ENCODE assay signal across 24 mouse cellular contexts in the genomic region with DNA sequence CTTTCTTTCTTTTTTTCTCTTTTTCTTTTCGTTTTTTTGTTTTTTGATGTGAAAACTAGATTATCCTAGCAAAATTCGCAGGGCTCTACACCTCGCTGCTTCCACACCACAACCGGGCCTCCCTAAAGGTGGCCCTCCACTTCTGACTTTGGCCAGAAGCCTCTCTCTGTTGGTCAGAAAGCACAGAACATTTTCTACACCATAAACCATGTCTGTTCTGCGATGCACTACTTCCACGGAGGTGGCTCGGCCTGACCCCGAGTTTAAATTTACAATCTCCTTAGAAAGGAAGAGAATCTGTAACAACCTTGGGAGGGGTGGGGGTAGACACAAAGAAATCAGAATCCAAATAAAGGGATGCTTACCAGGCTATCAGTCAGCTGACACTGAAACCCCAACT.
DNase-seq lines count a peak whose midpoint lies in the region; ATAC-seq and TF ChIP-seq lines count a peak whose summit lies in the region.
"Had no signal": no experiment of that assay in that cellular context is flagged by ENCODE, and none has a peak within 500 bp of the region (broad histone marks: within the 10 kb centered on the region; RNA-seq: fewer than 3 reads in every experiment).

No protein-coding gene starts in this region.

- H3K27ac ChIP-seq in heart, adult 2 months = peak overlapping the region; percentile 78
- peak overlapping the region; percentile 38 for H3K27ac ChIP-seq in heart, embryonic 16.5 days (ENCODE audit: low read length)
- peak overlapping the region; percentile 26; the same call in 1 of the 2 replicates for H3K27ac ChIP-seq in kidney, embryonic 16.5 days (ENCODE audit: low read length)
- peak overlapping the region; percentile 40; the same call in 1 of the 2 replicates for H3K27ac ChIP-seq in CH12.LX (ENCODE audit: insufficient read depth, low read depth)
- H3K27ac ChIP-seq: embryonic facial prominence, embryonic 10.5 days; forebrain, embryonic 12.5 days; intestine, embryonic 15.5 days; limb, embryonic 10.5 days; liver, embryonic 13.5 days; midbrain, embryonic 12.5 days had no signal

- ATAC-seq in heart, embryonic 16.5 days (replicated peaks; ENCODE audit: extremely low read depth, insufficient read depth, low FRiP score) = no peak
- ATAC-seq in kidney, embryonic 16.5 days (ENCODE audit: low FRiP score, low TSS enrichment) = peak; percentile 59
- ATAC-seq: CD4-positive, CD25-positive, alpha-beta regulatory T cell, adult 4 months; hindbrain, embryonic 16.5 days; intestine, embryonic 15.5 days had no signal

- H3K27me3 ChIP-seq in heart, adult 2 months (ENCODE audit: control insufficient read depth, insufficient read depth, low read length) = no peaks in the 10 kb centered on the region
- no peaks in the 10 kb centered on the region for H3K27me3 ChIP-seq in heart, embryonic 16.5 days (ENCODE audit: control insufficient read depth, insufficient read depth, low read length)
- no peaks in the 10 kb centered on the region for H3K27me3 ChIP-seq in kidney, embryonic 16.5 days (ENCODE audit: insufficient read depth, low read length)
- no peaks in the 10 kb centered on the region for H3K27me3 ChIP-seq in CH12.LX (replicated peaks)
- H3K27me3 ChIP-seq: embryonic facial prominence, embryonic 15.5 days; forebrain, embryonic 12.5 days; intestine, embryonic 15.5 days; limb, embryonic 15.5 days; liver, embryonic 13.5 days; megakaryocyte, embryonic 14.5 days; midbrain, embryonic 12.5 days had no signal

- 78% methylated on average over 8 of the region's 8 CpGs for WGBS in heart, adult 2 months
- 75% methylated on average over 8 of the region's 8 CpGs for whole genome bisulfite sequencing in heart, embryonic 16.5 days
- WGBS in kidney, embryonic 16.5 days = 21% methylated on average over 8 of the region's 8 CpGs

- H3K9me3 ChIP-seq in heart, embryonic 16.5 days (replicated peaks; ENCODE audit: control insufficient read depth, low read length) = no peaks in the 10 kb centered on the region
- H3K9me3 ChIP-seq in kidney, embryonic 16.5 days (ENCODE audit: low read length) = no peaks in the 10 kb centered on the region
- no peaks in the 10 kb centered on the region for H3K9me3 ChIP-seq in CH12.LX (replicated peaks; ENCODE audit: low read length)
- H3K9me3 ChIP-seq: embryonic facial prominence, embryonic 10.5 days; embryonic facial prominence, embryonic 15.5 days; forebrain, embryonic 12.5 days; intestine, embryonic 15.5 days; limb, embryonic 10.5 days; limb, embryonic 15.5 days; liver, embryonic 13.5 days; megakaryocyte, embryonic 14.5 days; midbrain, embryonic 12.5 days had no signal

- no peak for TF ChIP-seq RAD21 in CH12.LX (IDR thresholded peaks at IDR 0.05; ENCODE audit: low read depth, low read length)

- dilution Hi-C loops in CH12.LX (cut with MboI; ENCODE audit: extremely low pct_ligation_motif_present, extremely low pct_unique_long_range_greater_than_20kb, low sequenced_read_pairs) = no loop called here

- peaks cover 5% of the 10 kb centered on the region for H3K79me2 ChIP-seq in heart, adult 2 months (replicated peaks; ENCODE audit: control insufficient read depth, insufficient read depth, low read length)
- H3K79me2 ChIP-seq in CH12.LX (replicated peaks; ENCODE audit: control insufficient read depth, extremely low read depth, insufficient read depth, poor library complexity, severe bottlenecking) = peaks cover 64% of the 10 kb centered on the region

- peaks cover 37% of the 10 kb centered on the region for H3K4me1 ChIP-seq in heart, adult 2 months (ENCODE audit: control insufficient read depth, insufficient read depth, low read length)
- peaks cover 52% of the 10 kb centered on the region for H3K4me1 ChIP-seq in heart, embryonic 16.5 days (ENCODE audit: control insufficient read depth, insufficient read depth, low read length)
- H3K4me1 ChIP-seq in kidney, embryonic 16.5 days (ENCODE audit: insufficient read depth, low read length) = peaks cover 62% of the 10 kb centered on the region
- peaks cover 21 to 75% of the 10 kb centered on the region in 2 experiments for H3K4me1 ChIP-seq in CH12.LX (ENCODE audit: control insufficient read depth in 1 of 2, insufficient read depth in 2 of 2)

- peaks cover 36% of the 10 kb centered on the region for H3K36me3 ChIP-seq in heart, adult 2 months (ENCODE audit: control insufficient read depth, insufficient read depth, low read length)
- no peaks in the 10 kb centered on the region for H3K36me3 ChIP-seq in heart, embryonic 16.5 days (ENCODE audit: control insufficient read depth, insufficient read depth)
- H3K36me3 ChIP-seq in kidney, embryonic 16.5 days (ENCODE audit: insufficient read depth, low read length) = no peaks in the 10 kb centered on the region
- no peaks in the 10 kb centered on the region for H3K36me3 ChIP-seq in CH12.LX (replicated peaks in 1 of 2; ENCODE audit: control insufficient read depth in 1 of 2, insufficient read depth in 1 of 2, low read length in 1 of 2)
- H3K36me3 ChIP-seq: embryonic facial prominence, embryonic 10.5 days; embryonic facial prominence, embryonic 15.5 days; forebrain, embryonic 12.5 days; intestine, embryonic 15.5 days; limb, embryonic 10.5 days; limb, embryonic 15.5 days; liver, embryonic 13.5 days; midbrain, embryonic 12.5 days had no signal

- TF ChIP-seq POLR2A in heart, adult 2 months (IDR thresholded peaks at IDR 0.05; ENCODE audit: insufficient read depth, low read depth, low read length) = no peak
- no peak for TF ChIP-seq POLR2A in CH12.LX (IDR thresholded peaks at IDR 0.05; ENCODE audit: low read depth, low read length)

- no peak overlapping the region for H3K4me2 ChIP-seq in heart, embryonic 16.5 days (ENCODE audit: low read depth, low read length)
- 0 out of 2 replicates have a peak overlapping the region, but pooled peaks have one; percentile 5 for H3K4me2 ChIP-seq in kidney, embryonic 16.5 days (replicated peaks; ENCODE audit: low read depth, low read length)
- peak overlapping the region; percentile 60 for H3K4me2 ChIP-seq in CH12.LX (ENCODE audit: insufficient read depth, low read depth, poor library complexity, severe bottlenecking)
- H3K4me2 ChIP-seq: embryonic facial prominence, embryonic 15.5 days; forebrain, embryonic 12.5 days; intestine, embryonic 15.5 days; limb, embryonic 15.5 days; liver, embryonic 13.5 days; midbrain, embryonic 12.5 days had no signal

- in situ Hi-C loops in CH12.LX (cut with MboI; ENCODE audit: low pct_ligation_motif_present, low pct_unique_long_range_greater_than_20kb, low sequenced_read_pairs) = no loop called here

- H3K9ac ChIP-seq in heart, adult 2 months (ENCODE audit: low read depth, low read length) = no peak overlapping the region
- no peak overlapping the region for H3K9ac ChIP-seq in heart, embryonic 16.5 days (ENCODE audit: low read length)
- H3K9ac ChIP-seq in kidney, embryonic 16.5 days (replicated peaks; ENCODE audit: low read length) = no peak overlapping the region
- H3K9ac ChIP-seq in CH12.LX (ENCODE audit: insufficient read depth, low read depth) = peak overlapping the region; percentile 80
- H3K9ac ChIP-seq: embryonic facial prominence, embryonic 15.5 days; forebrain, embryonic 12.5 days; forebrain, postnatal 0 days; intestine, embryonic 15.5 days; limb, embryonic 15.5 days; liver, embryonic 13.5 days; midbrain, embryonic 12.5 days had no signal

- no peak for TF ChIP-seq EP300 in heart, adult 2 months (IDR thresholded peaks at IDR 0.05; ENCODE audit: insufficient read depth, low read depth, low read length)
- TF ChIP-seq EP300 in CH12.LX (IDR thresholded peaks at IDR 0.05; ENCODE audit: low read length) = no peak

- no peak for TF ChIP-seq CTCF in heart, adult 2 months (IDR thresholded peaks at IDR 0.05)
- TF ChIP-seq CTCF in CH12.LX (conservative IDR thresholded peaks at IDR 0.05 in 1 of 2, IDR thresholded peaks at IDR 0.05 in 1 of 2; ENCODE audit: low read depth in 2 of 2, low read length in 2 of 2) = no peak

- intact Hi-C loops in heart, adult 2 months (cut with DNase I) = loop anchor here (1.0 kb wide), 1 partner anchor 19 kb away; no protein-coding TSS in a partner anchor

- no peak for DNase-seq in heart, adult 2 months
- no peak for DNase-seq in heart, adult 18-20 months
- no peak for DNase-seq in heart, adult 9 months (ENCODE audit: low spot score in 2 of 2)
- no peak for DNase-seq in kidney, adult 11 months
- no peak for DNase-seq in CH12.LX (ENCODE audit: extremely low read depth)
- DNase-seq in B cell, adult 2 months = no peak
- DNase-seq: cerebellum, adult 18-20 months; kidney, postnatal 14 days; liver, embryonic 13.5 days; right cerebral cortex, postnatal 14 days; thymus, postnatal 4 days had no signal

- no peak overlapping the region for H3K4me3 ChIP-seq in heart, adult 2 months
- H3K4me3 ChIP-seq in heart, embryonic 16.5 days (ENCODE audit: low read length) = no peak overlapping the region
- H3K4me3 ChIP-seq in kidney, embryonic 16.5 days (ENCODE audit: low read length) = no peak overlapping the region
- no peak overlapping the region for H3K4me3 ChIP-seq in CH12.LX (replicated peaks in 1 of 3; ENCODE audit: low read depth in 2 of 3, low read length in 2 of 3, poor library complexity in 1 of 3)
- H3K4me3 ChIP-seq: embryonic facial prominence, embryonic 10.5 days; embryonic facial prominence, embryonic 15.5 days; forebrain, embryonic 12.5 days; intestine, embryonic 15.5 days; limb, embryonic 10.5 days; limb, embryonic 15.5 days; liver, embryonic 13.5 days; megakaryocyte, embryonic 14.5 days; midbrain, embryonic 12.5 days had no signal

TF ChIP-seq in CH12.LX, 34 proteins besides CTCF, POLR2A, EP300 and RAD21 (continues in another document):
- TF ChIP-seq CHD1 (IDR thresholded peaks at IDR 0.05; ENCODE audit: low read depth, low read length) = no peak; the same call in 1 of the 2 replicates
- no peak for TF ChIP-seq USF1 (IDR thresholded peaks at IDR 0.05; ENCODE audit: low read depth, low read length)
- no peak for TF ChIP-seq MYC (IDR thresholded peaks at IDR 0.05; ENCODE audit: low read depth, low read length)
- TF ChIP-seq POLR2AphosphoS2 (IDR thresholded peaks at IDR 0.05; ENCODE audit: low read depth, low read length) = no peak
- TF ChIP-seq IRF4 (IDR thresholded peaks at IDR 0.05; ENCODE audit: low read depth, low read length) = no peak
- TF ChIP-seq MXI1 (IDR thresholded peaks at IDR 0.05; ENCODE audit: low read depth, low read length) = no peak
- TF ChIP-seq CHD2 (IDR thresholded peaks at IDR 0.05; ENCODE audit: low read length) = no peak
- TF ChIP-seq MAZ (IDR thresholded peaks at IDR 0.05; ENCODE audit: low read depth, low read length) = no peak
- TF ChIP-seq ELF1 (IDR thresholded peaks at IDR 0.05; ENCODE audit: low read depth, low read length) = no peak
- no peak for TF ChIP-seq JUND (conservative IDR thresholded peaks at IDR 0.05; ENCODE audit: low read depth, low read length)
- no peak for TF ChIP-seq RCOR1 (conservative IDR thresholded peaks at IDR 0.05; ENCODE audit: low read depth, low read length)
- TF ChIP-seq ZKSCAN1 (IDR thresholded peaks at IDR 0.05; ENCODE audit: borderline replicate concordance, low read depth, low read length) = no peak
- TF ChIP-seq NELFE (IDR thresholded peaks at IDR 0.05; ENCODE audit: low read depth, low read length) = no peak
- TF ChIP-seq ZMIZ1 (IDR thresholded peaks at IDR 0.05; ENCODE audit: low read depth, low read length) = no peak
- TF ChIP-seq GABPA (IDR thresholded peaks at IDR 0.05; ENCODE audit: insufficient replicate concordance, low read depth, low read length) = no peak
- TF ChIP-seq PAX5 (IDR thresholded peaks at IDR 0.05; ENCODE audit: low read length) = no peak

Comparison
In these comparisons a context has a peak if more than half of its experiments do, and no peak if none do; other contexts are left out.
1. H3K27ac ChIP-seq: peak in every context shown above with its lines; median percentile 78 in heart, adult 2 months; 40 in CH12.LX; 38 in heart, embryonic 16.5 days; 26 in kidney, embryonic 16.5 days.